Mouse (Mus musculus) hematopoietic stem cell, adult 5-6 weeks (primary cell): ENCODE measurements around the gene Cdh4. TPM values are rescaled to one million over a fixed set of nuclear protein-coding genes. Genes with fewer than 3 reads are reported as not detected.

ENCODE experiments used
- ATAC-seq, 2 experiments: fragments of 125-278 bp in 1 of 2; replicated peaks in 1 of 2; 2 replicates each; pipeline ENCODE4 v1.8.0; 2016 to 2017; ENCODE audit warnings: inconsistent platforms in 2 of 2, mild to moderate bottlenecking in 2 of 2, moderate number of reproducible peaks in 2 of 2, low read depth in 1 of 2, moderate TSS enrichment in 1 of 2; ENCODE audit not compliant: low FRiP score in 2 of 2, poor library complexity in 2 of 2, severe bottlenecking in 2 of 2, insufficient read depth in 1 of 2, low TSS enrichment in 1 of 2
- total RNA-seq: library from RNA; stranded (forward); fragments of 172-1452, 232-1000 nt; gene quantifications from 2 replicates; pipeline ENCODE4 v1.2.3, GENCODE M21; 2017

Gene Cdh4
- total RNA-seq, 1 experiment from 2014 or later: not detected

DNA sequence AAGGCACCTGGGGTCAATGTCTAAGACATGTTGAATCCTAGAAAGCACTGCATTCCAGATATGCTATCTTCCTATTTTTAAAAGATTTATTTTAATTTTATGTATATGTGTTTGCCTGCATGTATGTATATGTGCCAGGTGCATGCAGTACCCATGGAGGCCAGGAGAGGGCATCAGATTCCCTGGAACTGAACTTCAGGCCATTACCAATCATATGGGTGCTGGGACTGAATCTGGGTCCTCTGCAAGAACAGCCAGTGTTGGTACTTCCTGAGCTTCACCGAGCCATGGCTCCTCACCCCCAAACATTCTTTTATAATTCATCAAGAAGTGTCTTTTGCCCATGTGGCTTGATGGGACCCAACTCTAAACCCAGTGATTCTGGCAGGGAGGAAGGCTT is 6.8 kb downstream of the Cdh4 start:
- ATAC-seq: no peak

DNA sequence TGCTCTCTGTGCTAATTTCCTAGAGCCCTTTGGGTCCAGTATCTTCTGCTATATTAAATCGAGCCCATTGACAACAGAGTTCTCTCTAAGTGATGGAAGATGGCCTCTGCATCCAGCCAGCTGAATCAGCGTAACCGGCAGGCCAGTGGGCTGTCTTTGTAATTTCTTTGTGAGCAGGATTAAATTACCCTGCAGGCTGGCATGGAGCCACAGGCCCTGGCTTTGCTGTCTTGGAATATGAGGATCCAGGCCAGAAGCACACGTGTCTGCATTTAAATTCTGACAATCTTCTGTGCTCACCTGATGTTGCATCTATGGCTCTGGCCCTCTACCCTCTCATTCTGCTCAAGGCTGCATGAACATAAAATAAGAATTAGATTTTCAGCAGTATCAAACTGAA is 17.0 kb downstream of the Cdh4 start:
- no peak for ATAC-seq

DNA sequence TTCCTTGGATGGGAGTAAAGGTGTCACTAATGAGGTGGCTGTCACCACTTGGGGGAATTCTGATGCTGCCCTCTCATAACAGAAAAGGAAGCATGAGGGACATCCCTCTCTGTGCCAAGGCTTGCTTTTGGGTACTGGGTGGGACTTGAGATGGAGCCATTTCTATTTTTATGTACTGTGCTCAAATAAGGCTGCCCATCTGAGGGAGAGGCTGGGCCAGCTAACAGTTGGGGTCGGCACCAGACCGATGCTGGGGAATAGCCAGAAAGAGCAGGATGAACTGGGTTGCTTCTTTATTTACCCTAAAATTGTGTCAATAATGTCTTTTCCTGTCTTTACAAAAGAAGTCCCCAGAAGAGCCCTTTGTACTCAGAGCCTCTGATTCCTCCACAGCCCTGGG is 17.4 kb downstream of the Cdh4 start:
- ATAC-seq: no peak

DNA sequence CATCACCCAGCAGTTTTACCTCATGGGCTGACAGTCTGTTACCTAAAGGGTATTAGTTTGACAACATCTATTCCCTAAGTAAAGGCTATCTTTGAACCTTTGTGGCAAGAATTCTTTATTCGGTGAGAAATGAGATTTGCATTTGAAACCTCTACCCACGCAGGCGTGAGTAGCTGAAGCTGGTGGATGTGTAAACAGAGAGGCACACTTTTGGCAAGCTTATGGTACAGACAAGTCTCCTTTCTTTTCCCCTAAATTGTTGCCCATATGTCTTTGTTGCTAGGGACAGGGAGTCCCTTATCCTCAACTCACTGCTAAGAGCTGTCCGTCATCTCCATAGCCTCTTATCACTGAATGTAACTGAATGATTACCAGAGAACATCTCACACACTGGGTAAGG is 21.3 kb downstream of the Cdh4 start:
- ATAC-seq: no peak

DNA sequence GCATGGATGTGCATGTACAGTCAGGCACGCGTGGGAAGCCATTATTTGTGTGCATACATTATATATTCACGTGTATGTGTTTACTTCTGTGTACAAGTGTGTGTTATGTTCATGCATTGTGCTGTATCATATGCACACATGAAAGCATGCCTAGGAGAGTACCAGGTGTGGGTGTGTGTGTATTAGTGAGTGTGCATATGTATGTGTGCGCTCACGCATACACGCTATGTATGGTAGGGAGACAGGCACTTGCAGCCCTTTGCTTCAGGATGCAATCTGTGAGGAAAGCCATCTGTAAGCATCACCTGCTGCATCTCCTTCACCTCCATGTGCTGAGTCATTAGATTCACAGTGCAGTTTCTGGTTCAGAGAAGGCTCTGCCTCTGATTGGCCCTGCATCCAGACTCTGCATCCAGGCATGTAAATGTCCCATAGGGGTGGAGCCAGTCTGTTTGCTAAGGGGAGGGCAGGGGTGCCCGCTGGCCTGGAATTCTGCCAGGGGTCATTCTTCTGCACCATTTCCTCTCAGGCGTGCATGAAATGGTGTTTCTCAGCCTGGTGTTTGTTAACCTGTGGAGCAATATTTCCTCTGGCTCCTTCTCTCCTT is 25.7 kb downstream of the Cdh4 start:
- ATAC-seq: no peak

DNA sequence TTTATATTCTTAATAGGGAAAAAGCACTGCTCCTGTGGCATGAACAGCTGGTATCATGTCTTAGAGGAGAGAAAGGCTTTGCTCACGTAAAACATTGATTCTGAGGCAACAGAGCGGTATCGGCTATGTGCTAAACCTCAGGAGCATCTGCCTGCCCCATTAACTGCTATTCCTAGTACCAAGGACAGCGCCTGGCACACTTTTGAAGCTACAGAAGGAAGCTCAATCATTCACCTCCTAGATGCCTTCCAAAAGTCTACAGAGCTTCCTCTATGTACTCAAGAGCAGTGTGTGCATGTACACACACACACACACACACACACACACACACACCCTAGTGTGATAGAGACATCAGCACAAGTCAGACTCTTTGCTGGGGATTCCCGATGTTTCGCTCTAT is 34.4 kb downstream of the Cdh4 start:
- no peak for ATAC-seq

DNA sequence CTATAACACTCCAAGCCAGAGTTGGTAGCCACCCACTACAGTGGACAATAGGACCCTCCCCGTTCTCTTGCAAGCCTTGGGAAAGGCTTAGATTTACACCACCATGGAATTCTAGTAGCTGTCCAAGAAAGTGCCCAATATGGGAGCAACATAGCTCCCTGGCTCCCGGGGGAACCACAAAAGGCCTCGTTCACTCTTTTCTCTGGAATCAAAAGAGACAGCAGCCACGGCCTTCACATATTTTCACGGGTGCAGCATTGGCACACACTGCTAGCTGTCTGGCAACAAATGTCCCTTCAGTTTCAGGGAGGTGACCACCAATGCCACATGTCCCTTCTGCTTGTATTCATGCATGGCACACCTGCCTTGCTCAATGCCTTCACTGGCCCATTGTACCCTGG is 38.6 kb downstream of the Cdh4 start:
- ATAC-seq: no peak

DNA sequence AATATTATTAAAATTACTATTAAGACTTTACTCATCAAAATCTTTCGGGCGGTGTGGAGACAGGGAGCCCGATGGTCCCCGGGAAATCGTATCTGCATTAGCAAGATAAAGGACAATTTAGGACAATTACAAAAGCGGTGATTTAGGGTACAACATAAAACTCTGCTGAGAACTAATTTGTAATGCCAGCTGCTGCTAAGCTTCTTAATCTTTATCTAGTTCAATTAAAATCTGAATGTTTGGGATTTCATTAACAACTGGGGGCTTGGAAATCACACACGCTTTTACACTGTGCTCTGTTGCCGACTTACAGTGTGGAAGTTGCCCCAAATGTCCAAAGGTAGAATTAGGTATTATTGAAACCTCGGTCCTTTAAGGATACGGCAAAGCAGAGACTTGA is 39.1 kb downstream of the Cdh4 start:
- ATAC-seq: no peak

DNA sequence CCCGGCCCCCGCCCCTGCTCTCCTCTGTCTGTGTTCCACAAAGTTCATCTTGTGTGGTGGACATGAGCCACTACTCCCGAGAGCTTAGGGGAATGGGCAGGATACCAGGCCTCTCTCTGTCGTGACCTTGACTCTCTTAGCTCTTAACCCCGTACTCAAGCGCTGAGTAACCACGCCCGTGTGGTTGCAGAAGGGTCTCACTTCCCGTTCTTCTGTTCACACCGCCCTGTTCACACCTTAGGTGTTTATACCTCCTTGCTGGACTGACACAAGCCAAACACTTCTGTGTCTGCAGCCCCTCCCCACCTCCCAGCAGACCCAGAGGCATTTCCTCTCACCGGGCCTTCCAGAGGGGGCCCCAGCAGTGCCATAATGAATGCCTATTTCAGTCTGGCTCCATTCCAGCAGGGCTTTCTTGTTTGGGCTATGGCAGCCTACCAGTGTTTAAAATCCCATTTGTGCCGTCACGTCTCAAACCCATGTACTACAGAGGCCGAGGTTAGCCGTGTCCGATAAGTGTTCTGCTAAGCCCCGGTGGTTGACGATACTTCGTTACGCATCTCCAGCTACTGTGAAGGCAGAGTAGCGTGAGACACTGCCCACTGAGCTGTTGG is 46.4 kb downstream of the Cdh4 start:
- no peak for ATAC-seq

DNA sequence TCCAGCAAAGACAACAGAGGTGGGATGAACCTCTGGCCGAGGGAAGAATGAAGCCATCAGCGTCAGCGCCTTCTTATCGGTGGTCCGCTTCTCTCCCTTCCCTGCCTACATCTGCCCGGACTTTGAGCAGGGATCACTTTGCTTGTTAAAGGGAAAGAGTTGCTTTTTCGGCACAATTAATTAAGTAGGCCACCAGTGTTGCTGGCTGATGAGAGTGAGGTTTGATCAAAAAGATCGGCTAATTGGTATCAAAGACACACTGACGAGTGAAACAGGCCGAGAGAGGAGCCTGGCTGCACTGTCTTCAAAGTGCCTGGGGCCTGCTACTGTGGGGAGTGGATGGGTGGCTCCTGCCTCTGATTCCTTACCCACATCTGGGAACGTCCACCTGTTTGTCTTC is 49.7 kb downstream of the Cdh4 start:
- ATAC-seq: no peak

DNA sequence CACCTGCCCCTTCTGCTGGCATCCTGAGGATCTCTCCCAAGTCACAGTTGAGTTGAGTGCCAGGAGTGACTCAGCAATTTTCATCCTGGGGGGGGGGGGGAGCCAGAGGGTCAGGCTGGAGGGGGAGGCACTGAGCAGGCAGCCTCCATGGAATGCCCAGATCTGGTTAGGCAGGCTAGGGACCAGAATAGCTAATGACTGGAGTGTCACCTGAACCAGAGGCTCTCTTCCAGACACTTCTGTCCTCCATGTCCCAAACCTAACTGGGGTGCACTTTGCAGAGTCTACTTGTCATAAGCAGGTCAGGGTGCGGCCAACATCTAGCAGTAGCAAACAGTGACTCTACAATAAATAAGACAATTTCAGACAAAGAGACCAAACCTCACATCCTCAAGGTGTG is 52.0 kb downstream of the Cdh4 start:
- ATAC-seq: no peak

DNA sequence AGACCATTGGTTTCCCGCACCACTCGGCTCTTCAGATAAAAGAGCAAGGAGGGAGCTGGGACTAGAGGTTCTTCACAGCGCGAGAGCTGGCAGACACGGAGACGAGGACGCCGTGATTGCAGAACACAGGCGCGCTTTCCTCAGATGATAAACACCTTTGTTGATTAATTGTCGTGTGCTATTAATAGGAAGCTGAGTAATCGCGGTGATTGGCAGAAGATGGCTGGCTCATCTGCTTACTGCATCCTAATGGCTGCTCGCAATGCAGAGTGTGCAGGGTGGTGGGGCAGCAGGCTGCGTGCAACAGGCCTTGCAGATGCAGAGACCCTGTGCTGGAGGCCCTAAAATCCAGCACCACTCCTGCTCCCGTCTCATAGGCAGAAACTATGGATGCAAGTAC is 68.2 kb downstream of the Cdh4 start:
- ATAC-seq: no peak

DNA sequence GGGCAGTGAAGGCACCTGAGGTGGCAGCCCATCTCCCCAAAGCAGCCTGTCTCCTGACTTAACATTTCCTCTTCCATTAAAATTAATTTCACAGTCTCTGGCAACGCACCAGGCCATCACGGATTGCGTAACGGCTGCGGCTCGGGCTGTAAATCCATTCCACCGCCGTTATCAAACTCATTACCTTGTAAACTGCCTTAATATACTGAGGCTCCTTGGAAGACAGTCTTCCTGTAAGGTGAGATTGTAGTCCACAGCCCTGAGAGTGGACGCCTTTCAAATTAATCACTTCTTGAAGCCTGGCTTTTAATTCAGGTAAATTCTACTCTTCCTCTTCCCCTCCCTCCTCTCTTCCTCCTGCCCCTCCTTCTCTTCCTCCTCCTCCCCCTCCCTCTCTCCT is 74.3 kb downstream of the Cdh4 start:
- ATAC-seq: no peak

DNA sequence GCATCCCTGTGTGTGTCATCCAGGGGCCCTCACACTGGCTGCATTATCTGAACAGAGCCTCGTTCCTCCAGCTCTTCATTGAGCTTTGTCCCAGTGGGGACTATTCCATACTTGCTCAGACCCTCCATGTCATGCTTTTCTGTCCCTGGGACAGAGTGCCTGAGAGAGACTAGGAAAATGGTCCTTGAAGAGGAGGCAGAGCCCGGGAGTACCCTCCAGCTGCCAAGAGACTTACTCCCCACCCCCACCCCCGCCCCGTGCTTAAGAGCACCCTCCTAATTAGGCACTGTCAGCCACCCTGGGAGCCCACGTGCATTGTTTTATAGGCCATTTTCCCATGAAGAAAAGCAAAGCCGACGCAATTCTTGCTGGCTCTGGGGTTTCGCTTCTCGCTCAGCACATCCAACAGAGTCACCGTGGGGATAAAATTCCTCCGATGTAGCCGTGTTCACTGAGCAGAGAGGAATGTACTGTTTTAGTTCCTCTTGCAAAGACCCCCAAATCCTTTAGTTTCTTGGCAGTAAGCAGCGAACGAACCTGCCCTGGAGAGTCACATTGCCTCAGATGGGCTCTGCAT is 76.3 kb downstream of the Cdh4 start:
- no peak for ATAC-seq

DNA sequence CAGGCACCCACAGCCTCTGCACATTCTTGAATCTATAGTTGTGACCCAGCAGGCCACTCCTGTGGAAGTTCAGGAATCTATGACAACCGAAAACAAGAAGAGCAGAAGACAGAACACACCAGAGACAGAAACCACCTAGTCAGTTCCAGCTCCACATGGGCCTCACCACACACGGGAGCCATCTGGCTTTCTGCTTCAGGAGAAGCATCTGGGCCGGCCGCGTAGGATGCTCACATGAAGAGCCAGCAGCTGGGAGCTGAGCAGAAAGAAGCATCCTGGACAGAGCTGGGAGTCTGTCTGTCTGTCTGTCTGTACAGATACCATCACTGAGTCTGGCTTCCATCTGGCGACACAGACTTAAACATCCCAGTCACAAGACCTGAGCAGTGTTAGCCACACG is 76.9 kb downstream of the Cdh4 start:
- ATAC-seq: no peak

DNA sequence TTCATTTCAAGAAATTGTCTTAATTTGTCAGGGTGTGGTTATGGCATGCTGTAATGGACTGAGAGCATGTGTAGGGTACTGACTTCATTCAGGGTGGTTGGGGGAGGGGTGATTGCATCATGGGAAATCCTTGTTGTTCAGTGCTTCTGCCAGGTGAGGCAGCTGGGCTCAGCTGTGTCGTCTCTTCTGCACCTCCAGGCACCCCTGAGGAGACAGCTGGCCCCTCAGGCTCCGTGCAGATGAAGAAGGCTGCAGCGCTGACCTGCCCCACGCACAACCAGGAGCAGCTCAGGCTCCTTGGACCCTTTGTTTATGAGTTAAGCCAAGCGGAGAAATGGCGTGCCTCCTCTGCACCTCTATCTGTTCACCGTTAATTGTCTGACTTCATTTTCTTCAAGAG is 77.7 kb downstream of the Cdh4 start:
- no peak for ATAC-seq

DNA sequence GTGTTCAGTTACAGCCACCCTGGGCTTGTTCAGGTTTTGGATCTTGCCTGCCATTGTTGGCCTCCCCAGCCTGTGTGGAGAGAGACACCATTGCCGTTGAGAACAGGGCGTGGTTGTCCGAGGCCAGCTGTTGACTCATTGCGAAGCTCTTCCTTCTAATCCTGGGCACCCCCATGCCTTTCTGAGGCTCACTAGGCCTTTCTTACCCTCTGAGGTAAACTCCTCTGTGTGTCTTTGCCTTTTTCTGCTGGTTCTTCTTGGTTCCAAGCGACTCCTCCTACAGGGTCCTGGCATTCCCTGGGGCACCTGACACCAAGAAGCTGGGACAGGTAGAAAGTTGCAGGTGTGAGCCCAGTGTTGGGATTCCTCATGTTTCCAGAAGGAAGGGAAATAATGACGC is 78.7 kb downstream of the Cdh4 start:
- no peak for ATAC-seq

DNA sequence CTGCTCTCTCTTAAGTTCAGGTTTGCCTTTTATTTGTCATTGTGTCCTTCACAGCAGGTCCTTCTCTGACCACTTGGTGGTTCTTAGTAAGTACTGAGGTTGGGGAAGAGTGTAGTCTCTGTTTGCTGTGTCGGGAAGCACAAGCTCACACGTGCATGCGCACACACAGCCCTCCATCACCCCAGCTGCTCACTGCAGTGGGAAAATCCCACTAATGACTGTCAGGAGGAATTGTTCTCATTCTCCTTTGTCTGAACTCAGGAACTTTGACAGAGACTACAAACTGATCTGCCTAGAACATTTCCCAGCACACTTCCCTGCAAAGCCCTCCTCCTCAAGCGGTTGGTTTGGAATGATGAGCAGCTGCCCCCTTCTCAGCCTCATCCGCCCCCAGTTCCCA is 79.2 kb downstream of the Cdh4 start:
- no peak for ATAC-seq

DNA sequence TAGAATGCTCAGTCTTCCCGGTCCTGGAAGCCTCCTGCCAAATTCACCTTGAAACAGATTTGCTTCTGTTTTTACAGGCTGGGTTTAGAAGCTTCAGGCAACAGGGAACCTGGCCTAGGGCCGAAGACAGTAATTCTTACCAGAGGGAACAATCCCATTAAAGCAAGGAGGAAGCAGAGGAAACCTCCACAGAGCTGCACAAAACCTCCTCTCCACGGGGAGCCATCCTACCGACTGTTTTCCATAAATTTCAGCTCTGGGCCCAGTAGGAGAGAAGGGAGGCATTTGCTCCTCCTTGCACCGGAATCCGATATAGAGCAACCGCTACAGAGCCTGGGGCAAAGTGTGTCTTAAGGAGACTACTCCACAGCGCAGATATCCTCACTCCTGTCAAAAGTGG is 79.9 kb downstream of the Cdh4 start:
- ATAC-seq: no peak
